Mouse (Mus musculus): ENCODE data around the gene Epb41l2.

GRCm38 (mm10) chr10:25353941-25354340 is 5.7 kb upstream of the Epb41l2 start:
- no peak for TF ChIP-seq CTCF (IDR thresholded peaks at IDR 0.05; ENCODE audit: low read depth)
- TF ChIP-seq EP300 (IDR thresholded peaks at IDR 0.05; ENCODE audit: low read depth), result no peak
